Mouse (Mus musculus): ENCODE measurements around the gene Eif3i. TPM values are rescaled to one million over a fixed set of nuclear protein-coding genes. Genes with fewer than 3 reads are reported as not detected.

The Eif3i gene
- polyA plus RNA-seq, 1 experiment from 2014 or later = 207 TPM

DNA sequence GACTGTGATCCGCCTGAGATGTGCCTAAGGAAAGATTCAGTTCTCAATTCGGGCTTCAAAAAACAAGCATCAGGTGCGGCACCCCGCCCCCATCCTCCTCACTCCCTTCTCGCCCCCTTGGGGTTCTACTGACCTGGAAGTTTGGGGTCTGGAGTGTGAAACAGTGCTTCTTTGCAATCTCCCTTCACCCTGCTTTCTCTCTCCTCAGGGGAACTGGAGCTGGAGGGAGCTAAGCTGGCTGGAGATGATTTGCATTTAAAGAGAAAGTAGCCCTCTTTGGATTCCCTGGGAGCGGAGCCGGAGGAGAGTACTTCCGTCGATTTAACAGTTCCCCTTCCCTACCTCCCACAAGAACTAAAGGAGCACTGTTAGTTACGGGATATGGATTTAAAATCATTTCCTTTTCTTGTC lies 23.2 kb upstream of the Eif3i start, which contains the start of gene Ccdc28b:
Ccdc28b (minus strand) TSS at position 267 of the 411 bp plus-strand sequence.
- peak within 1 kb of the TSS; percentile 78 for H3K9ac ChIP-seq (ENCODE audit: low read length)
- H3K27ac ChIP-seq (replicated peaks in 1 of 2; ENCODE audit: control insufficient read depth in 1 of 2, insufficient read depth in 1 of 2, low read depth in 2 of 2, low read length in 2 of 2) = peak within 1 kb of the TSS; percentile 89 to 90
- H3K9me3 ChIP-seq (ENCODE audit: control insufficient read depth, low read length) = no peaks in the 10 kb centered on the region
- no peaks in the 10 kb centered on the region for H3K27me3 ChIP-seq (ENCODE audit: control insufficient read depth, insufficient read depth, low read length)
- WGBS = 0% methylated on average over 10 of the region's 10 CpGs
- peaks cover 19 to 24% of the 10 kb centered on the region in 2 experiments; a peak in 3 of 4 replicates for H3K4me1 ChIP-seq (ENCODE audit: control insufficient read depth in 2 of 2, insufficient read depth in 2 of 2, low read length in 2 of 2)
- H3K4me3 ChIP-seq (ENCODE audit: control insufficient read depth in 1 of 2, insufficient read depth in 1 of 2, low read depth in 1 of 2, low read length in 2 of 2) = peak within 1 kb of the TSS; percentile 65 to 82
- no peak; the same call in 1 of the 2 replicates for ATAC-seq (ENCODE audit: insufficient number of reproducible peaks, insufficient read depth, low FRiP score, low read depth)
- peaks cover 35% of the 10 kb centered on the region for H3K36me3 ChIP-seq (ENCODE audit: control insufficient read depth, insufficient read depth, low read length)
- H3K4me2 ChIP-seq (ENCODE audit: low read length) = peak within 1 kb of the TSS; percentile 81

DNA sequence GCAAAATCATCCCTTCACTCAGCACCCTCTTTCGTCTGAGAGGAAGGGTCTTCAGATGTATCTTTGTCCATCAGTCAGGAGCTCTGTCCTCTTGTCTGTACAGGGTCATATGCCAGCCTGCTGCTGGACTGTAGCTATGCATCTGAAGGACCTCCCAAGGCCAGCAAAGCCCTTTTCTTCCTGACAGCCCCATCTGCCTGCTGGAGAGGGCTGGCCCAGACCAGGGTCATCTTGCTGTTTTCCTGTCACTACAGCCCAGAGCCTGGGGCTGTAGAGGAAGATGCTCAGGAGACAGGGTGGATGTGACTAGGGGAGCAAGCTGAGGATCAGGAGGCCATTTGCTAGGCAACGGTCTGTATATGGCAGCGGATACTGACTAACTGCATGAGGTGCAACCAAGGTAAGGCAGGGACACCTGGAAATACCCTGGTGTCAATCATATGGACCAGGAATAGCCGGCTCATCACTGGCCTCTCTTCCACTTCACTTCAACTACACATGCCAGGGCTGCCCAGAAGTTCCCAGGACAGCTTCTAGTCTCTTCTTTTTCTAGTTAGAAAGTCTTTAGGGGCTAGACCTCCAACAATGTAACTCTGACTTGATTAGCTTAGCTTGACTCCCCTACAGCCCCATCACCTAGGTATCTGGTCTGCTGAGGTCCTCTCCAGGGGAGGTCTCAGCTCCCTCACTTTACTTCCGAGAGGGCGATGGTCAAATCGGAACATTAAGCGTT lies 22.5 kb upstream of the Eif3i start:
- Histone ChIP-seq H3K4me2 (ENCODE audit: low read length) (peak overlapping the region; percentile 81), H3K9ac (ENCODE audit: low read length) (peak overlapping the region; percentile 78), H3K27me3 (ENCODE audit: control insufficient read depth, insufficient read depth, low read length) (no peaks in the 10 kb centered on the region), H3K27ac (replicated peaks in 1 of 2; ENCODE audit: control insufficient read depth in 1 of 2, insufficient read depth in 1 of 2, low read depth in 2 of 2, low read length in 2 of 2) (peak overlapping the region in 1 of 2 experiments; percentile 89; a peak in 2 of 4 replicates), H3K9me3 (ENCODE audit: control insufficient read depth, low read length) (no peaks in the 10 kb centered on the region), H3K36me3 (ENCODE audit: control insufficient read depth, insufficient read depth, low read length) (peaks cover 28% of the 10 kb centered on the region), H3K4me3 (ENCODE audit: control insufficient read depth in 1 of 2, insufficient read depth in 1 of 2, low read depth in 1 of 2, low read length in 2 of 2) (peak overlapping the region; percentile 65 to 82), H3K4me1 (ENCODE audit: control insufficient read depth in 2 of 2, insufficient read depth in 2 of 2, low read length in 2 of 2) (peaks cover 21 to 26% of the 10 kb centered on the region in 2 experiments; a peak in 3 of 4 replicates)
- ATAC-seq (ENCODE audit: insufficient number of reproducible peaks, insufficient read depth, low FRiP score, low read depth) = no peak
- WGBS = 12% methylated on average over 8 of the region's 8 CpGs

DNA sequence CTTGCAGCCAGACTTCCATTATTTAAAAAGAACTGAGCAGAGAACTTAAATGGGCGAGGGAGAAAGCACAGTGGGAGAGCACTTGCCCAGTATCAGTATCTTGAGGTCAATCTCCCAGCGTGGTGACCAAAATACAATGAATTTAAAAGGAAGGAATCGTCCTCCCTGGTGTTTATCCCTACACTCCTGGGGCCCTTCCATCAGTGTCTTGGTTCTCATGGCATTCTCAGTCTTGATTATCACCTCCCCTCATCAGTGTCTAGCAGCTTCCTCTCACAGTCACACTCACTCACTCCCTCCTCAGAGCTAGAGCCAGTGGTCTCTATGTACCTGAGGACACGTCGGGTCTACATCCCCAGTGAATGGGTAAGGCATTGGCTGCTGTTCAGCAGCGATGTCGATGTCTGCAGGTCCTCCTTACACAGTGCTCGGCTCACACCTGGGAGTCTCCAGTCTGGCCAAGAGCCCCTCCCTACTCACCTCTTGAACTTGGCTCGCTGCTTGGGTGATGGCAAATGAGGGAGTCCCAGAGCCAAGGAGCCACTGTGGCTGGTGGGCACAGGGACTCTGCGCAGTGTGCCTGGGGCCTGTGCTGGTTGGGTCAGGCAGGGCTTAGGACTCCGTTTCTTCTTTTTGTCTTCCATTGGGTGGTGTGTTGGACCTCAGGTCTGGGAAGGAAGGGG lies 21.8 kb upstream of the Eif3i start:
- no peaks in the 10 kb centered on the region for H3K9me3 ChIP-seq (ENCODE audit: control insufficient read depth, low read length)
- H3K36me3 ChIP-seq (ENCODE audit: control insufficient read depth, insufficient read depth, low read length) = peaks cover 22% of the 10 kb centered on the region
- H3K4me1 ChIP-seq (ENCODE audit: control insufficient read depth in 2 of 2, insufficient read depth in 2 of 2, low read length in 2 of 2) = peaks cover 22 to 30% of the 10 kb centered on the region in 2 experiments; a peak in 3 of 4 replicates
- H3K9ac ChIP-seq (ENCODE audit: low read length) = no peak overlapping the region
- H3K27ac ChIP-seq (replicated peaks in 1 of 2; ENCODE audit: control insufficient read depth in 1 of 2, insufficient read depth in 1 of 2, low read depth in 2 of 2, low read length in 2 of 2) = no peak overlapping the region; a peak in 1 of 4 replicates
- peak overlapping the region in 1 of 2 experiments; percentile 65; a peak in 1 of 4 replicates for H3K4me3 ChIP-seq (ENCODE audit: control insufficient read depth in 1 of 2, insufficient read depth in 1 of 2, low read depth in 1 of 2, low read length in 2 of 2)
- ATAC-seq (ENCODE audit: insufficient number of reproducible peaks, insufficient read depth, low FRiP score, low read depth) = no peak
- peak overlapping the region; percentile 81 for H3K4me2 ChIP-seq (ENCODE audit: low read length)
- WGBS = 67% methylated on average over 11 of the region's 11 CpGs
- no peaks in the 10 kb centered on the region for H3K27me3 ChIP-seq (ENCODE audit: control insufficient read depth, insufficient read depth, low read length)

DNA sequence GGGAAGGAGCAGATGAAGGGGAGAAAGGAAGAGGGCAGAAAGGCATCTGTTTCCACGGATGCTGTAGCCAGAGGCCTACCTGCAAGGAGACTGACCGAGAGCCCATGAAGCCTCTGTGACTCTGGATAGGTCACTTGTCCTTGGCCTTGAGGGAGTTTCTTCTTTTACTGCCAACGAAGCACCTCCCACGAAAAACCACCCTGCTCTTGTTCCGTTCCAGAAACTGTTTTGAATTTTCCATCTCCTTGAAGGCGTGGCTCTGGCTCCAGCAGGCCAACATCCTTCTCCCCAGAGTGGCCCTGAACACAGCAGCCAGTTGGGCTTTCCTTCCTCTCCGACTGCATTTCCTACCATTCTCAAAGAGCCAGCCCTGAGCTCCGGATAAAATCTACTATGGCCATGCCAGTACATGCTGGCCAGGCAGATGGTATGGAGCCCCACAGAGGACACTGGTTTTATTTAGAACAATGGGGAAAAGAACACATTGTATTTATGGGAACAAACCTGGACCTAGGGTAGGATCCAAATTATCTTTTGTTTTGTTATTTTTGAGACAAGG lies 20.9 kb upstream of the Eif3i start:
- WGBS = 64% methylated on average over 8 of the region's 8 CpGs
- Histone ChIP-seq H3K9me3 (ENCODE audit: control insufficient read depth, low read length) (no peaks in the 10 kb centered on the region), H3K9ac (ENCODE audit: low read length) (no peak overlapping the region), H3K4me2 (ENCODE audit: low read length) (peak overlapping the region; percentile 32), H3K36me3 (ENCODE audit: control insufficient read depth, insufficient read depth, low read length) (peaks cover 22% of the 10 kb centered on the region), H3K4me1 (ENCODE audit: control insufficient read depth in 2 of 2, insufficient read depth in 2 of 2, low read length in 2 of 2) (peaks cover 22 to 30% of the 10 kb centered on the region in 2 experiments; a peak in 3 of 4 replicates), H3K27me3 (ENCODE audit: control insufficient read depth, insufficient read depth, low read length) (no peaks in the 10 kb centered on the region), H3K4me3 (ENCODE audit: control insufficient read depth in 1 of 2, insufficient read depth in 1 of 2, low read depth in 1 of 2, low read length in 2 of 2) (no peak overlapping the region), H3K27ac (replicated peaks in 1 of 2; ENCODE audit: control insufficient read depth in 1 of 2, insufficient read depth in 1 of 2, low read depth in 2 of 2, low read length in 2 of 2) (peak overlapping the region; percentile 24 to 62)
- no peak for ATAC-seq (ENCODE audit: insufficient number of reproducible peaks, insufficient read depth, low FRiP score, low read depth)

DNA sequence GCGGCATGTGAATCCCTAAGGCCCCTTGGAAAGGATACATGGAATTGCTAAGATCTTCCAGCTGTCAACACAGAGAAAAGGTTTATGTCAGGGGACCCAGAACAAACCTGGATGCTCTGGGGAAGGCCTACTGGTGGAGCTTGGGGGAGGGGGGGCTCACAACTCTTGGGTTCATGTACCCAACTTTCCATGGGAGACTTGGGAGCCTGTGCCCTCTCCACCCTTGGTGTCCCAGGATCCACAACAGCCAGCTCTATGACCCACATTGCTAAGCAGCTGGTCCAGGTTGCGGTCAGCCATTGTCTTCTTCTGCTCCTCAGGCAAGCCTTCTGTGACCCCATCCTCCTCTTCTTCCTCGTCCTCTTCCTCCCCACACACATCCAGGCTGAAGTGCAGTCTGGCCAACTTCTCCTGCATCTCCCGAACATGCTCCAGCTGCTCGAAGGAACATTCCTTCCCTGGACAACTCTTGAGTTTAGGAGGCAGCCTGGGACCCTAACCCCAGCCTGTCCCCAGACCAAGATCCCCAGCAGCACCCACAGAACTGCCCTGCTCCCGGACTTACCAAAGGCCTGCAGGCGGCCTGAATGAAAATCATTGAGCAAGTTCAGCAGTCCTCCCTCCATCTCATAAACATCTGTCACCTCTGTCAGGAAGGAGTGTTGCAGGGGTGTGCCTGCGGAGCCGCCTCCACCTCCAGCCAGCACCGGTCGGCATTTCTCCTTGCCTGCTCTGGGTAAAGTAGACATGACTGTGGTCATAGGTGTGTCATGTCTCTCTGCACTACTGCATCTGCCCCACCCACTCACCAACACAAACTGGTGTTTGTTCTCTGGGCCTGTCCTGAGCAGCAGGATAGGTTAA lies 20.2 kb upstream of the Eif3i start:
- 81% methylated on average over 11 of the region's 11 CpGs for WGBS
- Histone ChIP-seq H3K36me3 (ENCODE audit: control insufficient read depth, insufficient read depth, low read length) (peaks cover 24% of the 10 kb centered on the region), H3K27ac (replicated peaks in 1 of 2; ENCODE audit: control insufficient read depth in 1 of 2, insufficient read depth in 1 of 2, low read depth in 2 of 2, low read length in 2 of 2) (peak overlapping the region in 1 of 2 experiments; percentile 62), H3K9ac (ENCODE audit: low read length) (peak overlapping the region; percentile 8; the same call in 1 of the 2 replicates), H3K4me2 (ENCODE audit: low read length) (peak overlapping the region; percentile 32), H3K27me3 (ENCODE audit: control insufficient read depth, insufficient read depth, low read length) (no peaks in the 10 kb centered on the region), H3K9me3 (ENCODE audit: control insufficient read depth, low read length) (no peaks in the 10 kb centered on the region), H3K4me1 (ENCODE audit: control insufficient read depth in 2 of 2, insufficient read depth in 2 of 2, low read length in 2 of 2) (peaks cover 22 to 29% of the 10 kb centered on the region in 2 experiments; a peak in 3 of 4 replicates), H3K4me3 (ENCODE audit: control insufficient read depth in 1 of 2, insufficient read depth in 1 of 2, low read depth in 1 of 2, low read length in 2 of 2) (no peak overlapping the region)
- ATAC-seq (ENCODE audit: insufficient number of reproducible peaks, insufficient read depth, low FRiP score, low read depth) = no peak

DNA sequence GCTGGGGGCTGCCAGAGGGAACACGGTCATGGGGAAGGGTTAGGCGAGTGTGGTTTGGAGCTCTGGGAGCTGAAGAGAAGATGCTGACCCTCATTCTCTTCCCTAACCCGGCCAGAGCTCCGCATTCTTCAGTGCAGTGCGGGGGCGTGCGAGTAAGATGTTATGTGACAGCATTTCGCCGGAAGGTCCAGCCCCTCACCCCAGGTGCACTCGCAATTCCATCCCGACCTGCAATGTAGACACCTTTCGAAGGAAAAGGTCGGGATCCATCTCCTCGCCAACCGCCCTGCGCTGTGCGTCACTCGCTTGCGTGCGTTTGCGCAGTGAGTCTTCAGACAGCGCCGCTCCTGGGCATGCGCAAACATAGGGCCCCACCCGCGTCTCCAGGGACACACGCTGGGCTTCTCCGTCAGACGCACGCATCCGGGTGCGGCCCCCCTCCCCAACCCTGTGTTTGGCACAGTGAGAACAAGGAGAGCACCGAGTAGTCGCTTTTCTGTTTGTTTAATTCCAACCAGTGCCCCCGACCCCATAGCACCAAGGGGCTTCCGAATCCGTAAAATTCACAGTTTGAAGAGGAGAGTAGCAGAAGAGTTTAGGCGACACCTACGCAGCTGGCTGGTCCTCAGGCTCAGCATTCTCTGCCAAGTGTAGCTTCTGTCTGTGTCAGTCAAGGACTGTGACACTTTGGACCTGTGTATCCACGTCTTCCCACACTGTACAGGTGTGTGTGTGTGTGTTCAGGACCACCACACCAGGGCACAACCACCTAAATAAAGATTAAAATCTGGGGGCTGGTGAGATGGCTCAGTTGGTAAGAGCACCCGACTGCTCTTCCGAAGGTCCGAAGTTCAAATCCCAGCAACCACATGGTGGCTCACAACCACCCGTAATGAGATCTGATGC lies 18.6 kb upstream of the Eif3i start, which contains the start of gene Iqcc:
Iqcc (minus strand) TSS at position 314 of the 906 bp plus-strand sequence.
- WGBS = 3% methylated on average over 43 of the region's 44 CpGs
- ATAC-seq (ENCODE audit: insufficient number of reproducible peaks, insufficient read depth, low FRiP score, low read depth) = peak; percentile 85
- no peaks in the 10 kb centered on the region for H3K27me3 ChIP-seq (ENCODE audit: control insufficient read depth, insufficient read depth, low read length)
- peak within 1 kb of the TSS; percentile 73 to 82 for H3K27ac ChIP-seq (replicated peaks in 1 of 2; ENCODE audit: control insufficient read depth in 1 of 2, insufficient read depth in 1 of 2, low read depth in 2 of 2, low read length in 2 of 2)
- H3K4me1 ChIP-seq (ENCODE audit: control insufficient read depth in 2 of 2, insufficient read depth in 2 of 2, low read length in 2 of 2) = peaks cover 14 to 23% of the 10 kb centered on the region in 2 experiments; a peak in 3 of 4 replicates
- peak within 1 kb of the TSS; percentile 66 to 71 for H3K4me3 ChIP-seq (ENCODE audit: control insufficient read depth in 1 of 2, insufficient read depth in 1 of 2, low read depth in 1 of 2, low read length in 2 of 2)
- H3K9me3 ChIP-seq (ENCODE audit: control insufficient read depth, low read length) = no peaks in the 10 kb centered on the region
- H3K4me2 ChIP-seq (ENCODE audit: low read length) = peak within 1 kb of the TSS; percentile 94
- peak within 1 kb of the TSS; percentile 86 for H3K9ac ChIP-seq (ENCODE audit: low read length)
- H3K36me3 ChIP-seq (ENCODE audit: control insufficient read depth, insufficient read depth, low read length) = peaks cover 27% of the 10 kb centered on the region

Data from heart, embryonic 14.5 days (tissue).